Mouse (Mus musculus) embryonic facial prominence, embryonic 11.5 days (tissue): ENCODE results near the gene Rsph9. TPM values are rescaled to one million over a fixed set of nuclear protein-coding genes. Genes with fewer than 3 reads are reported as not detected.
A peak's percentile ranks its signal among the peaks of the same experiment; 100 is the strongest.

Experiments used
- ATAC-seq: fragments of 200-750 bp; cut with Nextera tagmentation; replicated peaks from 2 replicates; pipeline ENCODE4 v1.8.0; 2017; ENCODE audit warnings: low read depth; ENCODE audit not compliant: insufficient number of reproducible peaks, low FRiP score, low TSS enrichment
- DNase-seq: peaks from one replicate; pipeline ENCODE4 v3.0.0-alpha.2; 2015; ENCODE audit warnings: low spot score
- H3K27ac ChIP-seq: fragments of 300-500 bp; sonication (generic); replicated peaks from 2 replicates; pipeline ENCODE4 v1.5.1; 2014; ENCODE audit warnings: mild to moderate bottlenecking, low read depth, low read length, control low read depth
- H3K27me3 ChIP-seq: fragments of 300-500 bp; sonication (generic); 2 replicates; pipeline ENCODE4 v1.6.1; 2014; ENCODE audit warnings: mild to moderate bottlenecking, low read length, moderate library complexity, mixed read lengths; ENCODE audit not compliant: control insufficient read depth, insufficient read depth
- H3K36me3 ChIP-seq: fragments of 300-500 bp; sonication (generic); replicated peaks from 2 replicates; pipeline ENCODE4 v1.6.1; 2014; ENCODE audit warnings: low read depth, mild to moderate bottlenecking, low read length, moderate library complexity, mixed read lengths; ENCODE audit not compliant: control insufficient read depth, insufficient read depth
- H3K4me1 ChIP-seq: fragments of 300-500 bp; sonication (generic); 2 replicates; pipeline ENCODE4 v1.6.1; 2014; ENCODE audit warnings: low read length, mixed read lengths; ENCODE audit not compliant: control insufficient read depth, insufficient read depth
- H3K4me2 ChIP-seq: fragments of 300-500 bp; sonication (generic); 2 replicates; pipeline ENCODE4 v1.6.1; 2014; ENCODE audit warnings: low read depth, mild to moderate bottlenecking, control low read depth, low read length, moderate library complexity
- H3K4me3 ChIP-seq: fragments of 300-500 bp; sonication (generic); 2 replicates; pipeline ENCODE4 v1.5.1; 2014; ENCODE audit warnings: low read depth, low read length, control low read depth
- H3K9ac ChIP-seq: fragments of 300-500 bp; sonication (generic); replicated peaks from 2 replicates; pipeline ENCODE4 v1.6.1; 2014; ENCODE audit warnings: mild to moderate bottlenecking, control low read depth, low read length
- H3K9me3 ChIP-seq: fragments of 300-500 bp; sonication (generic); replicated peaks from 2 replicates; pipeline ENCODE4 v1.6.1; 2016; ENCODE audit warnings: mild to moderate bottlenecking, low read length, inconsistent platforms, mixed read lengths; ENCODE audit not compliant: control insufficient read depth
- WGBS: fragments of 180-500 bp; shearing (Covaris S2); extraction: QIAGEN DNeasy Blood & Tissue Kit; methylation state at CpG from one replicate; pipeline ENCODE4 v1.1.7; 2014; 5-methylcytosine and 5-hydroxymethylcytosine counted together
- polyA plus RNA-seq: library from polyadenylated mRNA; unstranded; fragments of >200 nt; fragmentation: Nextera tagmentation; extraction: Ambion mirVana; gene quantifications from 2 replicates; pipeline ENCODE4 v1.2.1, GENCODE M21; 2014

The Rsph9 gene
- polyA plus RNA-seq, 1 experiment from 2014 or later = 12.5 TPM

- Histone ChIP-seq H3K9ac (peak overlapping the region; percentile 35), H3K36me3 (no peaks in the 10 kb centered on the region; the same call in none of the 2 replicates), H3K4me1 (no peaks in the 10 kb centered on the region), H3K9me3 (no peaks in the 10 kb centered on the region), H3K27ac (peak overlapping the region; percentile 73), H3K27me3 (no peaks in the 10 kb centered on the region), H3K4me2 (peak overlapping the region; percentile 81), H3K4me3 (peak overlapping the region; percentile 71)
- WGBS = under 1% methylated on average over 16 of the region's 16 CpGs
- DNase-seq (peak; percentile 94), ATAC-seq (peak; percentile 76)
Measured at GRCm38 (mm10) chr17:46160090-46160662, 16.2 kb upstream of the Rsph9 start.

DNA sequence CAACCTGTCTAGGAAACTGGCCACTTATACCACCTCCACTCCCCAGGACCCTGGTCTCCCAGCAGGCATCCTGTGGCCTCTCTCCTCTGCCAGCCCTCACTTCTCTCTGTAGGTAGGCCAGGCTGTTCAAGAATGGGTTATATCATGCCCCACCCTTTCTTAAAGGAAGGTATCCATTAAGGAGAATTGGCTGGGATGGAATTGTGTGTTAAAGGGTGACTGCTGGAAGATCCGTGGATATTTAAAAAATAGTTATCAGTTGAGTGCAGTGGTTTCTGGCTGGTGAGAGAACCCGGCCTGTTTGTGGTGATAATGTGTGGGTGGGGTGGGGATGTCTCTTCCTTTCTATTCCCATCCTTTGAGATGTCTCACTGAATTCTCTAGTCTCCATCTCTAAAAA is 15.2 kb upstream of the Rsph9 start:
- DNase-seq (no peak), ATAC-seq (no peak)
- Histone ChIP-seq H3K4me2 (no peak overlapping the region), H3K9me3 (no peaks in the 10 kb centered on the region), H3K9ac (no peak overlapping the region), H3K4me3 (no peak overlapping the region), H3K27me3 (no peaks in the 10 kb centered on the region), H3K4me1 (no peaks in the 10 kb centered on the region), H3K36me3 (no peaks in the 10 kb centered on the region; the same call in 1 of the 2 replicates), H3K27ac (no peak overlapping the region)
- WGBS = 65% methylated on average over 2 of the region's 2 CpGs

GRCm38 (mm10) chr17:46157131-46157530 is 13.1 kb upstream of the Rsph9 start:
- ATAC-seq = no peak
- DNase-seq = no peak
- no peak overlapping the region for H3K4me3 ChIP-seq
- H3K27me3 ChIP-seq = no peaks in the 10 kb centered on the region
- H3K36me3 ChIP-seq = no peaks in the 10 kb centered on the region
- no peaks in the 10 kb centered on the region for H3K4me1 ChIP-seq
- H3K9ac ChIP-seq = no peak overlapping the region
- WGBS = 83% methylated on average over 8 of the region's 8 CpGs
- H3K4me2 ChIP-seq = no peak overlapping the region
- no peaks in the 10 kb centered on the region for H3K9me3 ChIP-seq
- no peak overlapping the region for H3K27ac ChIP-seq

DNA sequence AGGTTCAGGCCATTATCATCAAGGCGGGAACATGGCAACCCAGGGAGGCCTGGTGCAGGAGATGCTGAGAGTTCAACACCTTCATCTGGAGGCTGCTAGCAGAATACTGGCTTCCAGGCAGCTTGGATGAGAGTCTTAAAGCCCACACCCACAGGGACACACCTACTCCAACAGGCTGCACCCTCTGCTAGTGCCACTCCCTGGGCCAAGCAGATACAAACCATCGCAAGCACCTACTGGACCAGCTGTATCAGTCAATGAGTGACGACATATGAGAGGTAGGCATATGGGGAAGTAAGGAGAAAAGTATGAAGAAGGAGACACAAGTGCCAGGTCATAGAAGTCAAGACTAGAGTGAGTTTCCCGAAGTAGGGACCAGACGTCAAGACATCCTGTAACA is 12.7 kb upstream of the Rsph9 start:
- DNase-seq = no peak
- Histone ChIP-seq H3K9me3 (no peaks in the 10 kb centered on the region), H3K27ac (no peak overlapping the region), H3K27me3 (no peaks in the 10 kb centered on the region), H3K9ac (no peak overlapping the region), H3K4me1 (no peaks in the 10 kb centered on the region), H3K4me2 (no peak overlapping the region), H3K4me3 (no peak overlapping the region), H3K36me3 (no peaks in the 10 kb centered on the region)
- WGBS = 82% methylated on average over 5 of the region's 5 CpGs
- ATAC-seq = no peak

- Histone ChIP-seq H3K36me3 (no peaks in the 10 kb centered on the region), H3K9me3 (no peaks in the 10 kb centered on the region), H3K4me3 (no peak overlapping the region), H3K27me3 (no peaks in the 10 kb centered on the region), H3K27ac (no peak overlapping the region), H3K4me2 (no peak overlapping the region), H3K4me1 (no peaks in the 10 kb centered on the region), H3K9ac (no peak overlapping the region)
- DNase-seq = no peak
- WGBS = 92% methylated on average over 3 of the region's 3 CpGs
- no peak for ATAC-seq
Measured at GRCm38 (mm10) chr17:46154336-46154735, 10.3 kb upstream of the Rsph9 start.

DNA sequence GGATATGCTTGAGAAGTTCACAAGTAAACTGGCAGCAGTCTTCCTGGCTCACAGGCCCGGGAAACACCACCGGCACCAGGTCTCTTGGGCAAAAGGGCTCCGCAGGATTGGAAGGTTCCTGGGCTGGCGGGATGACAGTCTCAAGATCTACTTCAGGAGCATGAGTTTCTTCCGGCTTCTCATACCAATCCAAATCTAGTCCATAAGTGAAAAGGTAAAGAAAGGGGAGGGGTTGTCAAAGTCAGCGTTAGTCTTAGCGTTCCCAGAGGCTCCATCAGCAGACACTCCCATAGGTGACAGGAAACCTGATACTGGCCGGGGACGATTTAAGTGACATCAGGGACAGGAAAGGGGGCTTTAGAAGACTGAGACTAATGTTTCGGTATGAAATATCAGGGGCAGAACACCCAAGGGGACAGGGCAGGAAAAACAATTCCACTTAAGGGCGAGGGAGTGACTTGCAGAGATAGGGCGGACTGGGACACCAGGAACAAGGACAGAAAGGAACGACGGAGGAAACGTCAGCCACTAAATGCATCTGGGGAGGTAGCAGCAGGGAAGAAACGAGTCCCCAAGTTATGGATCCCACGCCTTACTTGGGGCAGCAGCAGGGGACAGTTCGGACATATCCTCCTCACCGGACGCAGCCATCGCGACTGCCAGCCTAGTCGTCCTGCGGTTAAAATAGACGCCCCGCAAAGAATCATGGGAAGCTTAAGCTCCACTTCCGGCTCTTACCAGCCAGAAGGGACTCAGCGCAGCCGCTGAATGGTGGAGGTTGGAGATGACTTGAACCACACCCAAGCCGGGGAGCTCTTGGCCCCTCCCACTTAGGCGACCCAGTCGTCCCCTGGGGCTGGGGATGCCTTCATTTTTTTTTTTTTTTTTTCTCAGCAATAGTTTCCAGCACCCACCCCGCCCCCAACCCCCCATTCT is 9.1 kb upstream of the Rsph9 start, which contains the start of gene Mad2l1bp:
Gene Mad2l1bp, minus strand, starts transcription at position 707 of the 936 bp plus-strand sequence.
- peak; percentile 94 for DNase-seq
- WGBS = 8% methylated on average over 33 of the region's 33 CpGs
- no peaks in the 10 kb centered on the region for H3K36me3 ChIP-seq
- peak within 1 kb of the TSS; percentile 65 for H3K4me3 ChIP-seq
- ATAC-seq = peak; percentile 87
- no peaks in the 10 kb centered on the region for H3K4me1 ChIP-seq
- no peaks in the 10 kb centered on the region for H3K27me3 ChIP-seq
- H3K4me2 ChIP-seq = peak within 1 kb of the TSS; percentile 80
- H3K27ac ChIP-seq = no peak within 1 kb of the TSS
- no peaks in the 10 kb centered on the region for H3K9me3 ChIP-seq
- H3K9ac ChIP-seq = peak within 1 kb of the TSS; percentile 71

GRCm38 (mm10) chr17:46139872-46140271 is 4.1 kb downstream of the Rsph9 start:
- WGBS = 83% methylated on average over 3 of the region's 3 CpGs
- H3K36me3 ChIP-seq = no peaks in the 10 kb centered on the region
- DNase-seq = no peak
- H3K4me1 ChIP-seq = peaks cover 2% of the 10 kb centered on the region; the same call in 1 of the 2 replicates
- no peaks in the 10 kb centered on the region for H3K27me3 ChIP-seq
- no peak for ATAC-seq
- H3K9ac ChIP-seq = no peak overlapping the region
- no peaks in the 10 kb centered on the region for H3K9me3 ChIP-seq
- no peak overlapping the region for H3K4me3 ChIP-seq
- H3K27ac ChIP-seq = no peak overlapping the region
- no peak overlapping the region for H3K4me2 ChIP-seq
